Mouse (Mus musculus) subcutaneous adipose tissue, adult 2 months (tissue): ENCODE data around the gene Gm4778. TPM values are rescaled to one million over a fixed set of nuclear protein-coding genes. Genes with fewer than 3 reads are reported as not detected.

Experiments used
- polyA plus RNA-seq: library from polyadenylated mRNA; depleted of rRNA; stranded (reverse); fragments of >200 nt; gene quantifications from 2 replicates; pipeline ENCODE4 v1.2.3, GENCODE M21; 2012; ENCODE audit warnings: low replicate concordance; rRNA removed

Gm4778 gene
- polyA plus RNA-seq: not detected in 2 replicates

GRCm38 (mm10) chr3:94263736-94264135, at the start of gene Gm4778:
Gene Gm4778 (plus strand): TSS chr3:94264036.

GRCm38 (mm10) chr3:94309633-94310363, 46.0 kb downstream of the Gm4778 start, which contains the start of gene Them4:
Gene Them4 (plus strand): TSS chr3:94310089.

Other genes with a start within 250 kb of the Gm4778 start
- gene Gm9125, start 209.2 kb upstream of the Gm4778 start, polyA plus RNA-seq: not detected in 2 replicates
- gene Gm10697, start 191.4 kb upstream of the Gm4778 start, polyA plus RNA-seq: not detected in 2 replicates
- not detected in 2 replicates for gene Gm10696, start 85.8 kb upstream of the Gm4778 start, polyA plus RNA-seq
- not detected in 2 replicates for gene Gm5286, start 67.3 kb upstream of the Gm4778 start, polyA plus RNA-seq
- 1.8 and 2.9 TPM in 2 replicates for gene Them4, start 46.1 kb downstream of the Gm4778 start, polyA plus RNA-seq
- 0.47 and 4.7 TPM in 2 replicates for gene Them5, start 78.1 kb downstream of the Gm4778 start, polyA plus RNA-seq
- gene C2cd4d, start 98.4 kb downstream of the Gm4778 start, polyA plus RNA-seq: 0.90 TPM in 1 of 2 replicates, not detected in the other
- 10.7 and 14.8 TPM in 2 replicates for gene Rorc, start 108.8 kb downstream of the Gm4778 start, polyA plus RNA-seq
- gene Lingo4, start 134.5 kb downstream of the Gm4778 start, polyA plus RNA-seq: 0.04 and 0.15 TPM in 2 replicates
- 0.60 and 1.4 TPM in 2 replicates for gene Tdrkh, start 149.2 kb downstream of the Gm4778 start, polyA plus RNA-seq
- 29.8 and 31.2 TPM in 2 replicates for gene Mrpl9, start 179.3 kb downstream of the Gm4778 start, polyA plus RNA-seq
- 0.10 and 0.60 TPM in 2 replicates for gene Oaz3, start 179.9 kb downstream of the Gm4778 start, polyA plus RNA-seq
- gene Celf3, start 214.3 kb downstream of the Gm4778 start, polyA plus RNA-seq: 0.17 and 0.30 TPM in 2 replicates
- gene Riiad1, start 216.3 kb downstream of the Gm4778 start, polyA plus RNA-seq: not detected in 2 replicates